ENCODE assay signal across 19 mouse cellular contexts in genomic region chr1:41131410-41131809, GRCm38 (mm10).
A peak's percentile ranks its signal among the peaks of the same experiment; 100 is the strongest.
DNase-seq lines count a peak whose midpoint lies in the region; ATAC-seq and TF ChIP-seq lines count a peak whose summit lies in the region.
"Had no signal": no experiment of that assay in that cellular context is flagged by ENCODE, and none has a peak within 500 bp of the region (broad histone marks: within the 10 kb centered on the region; RNA-seq: fewer than 3 reads in every experiment).

No protein-coding gene starts in this region.

- peak; percentile 6 for DNase-seq in hindbrain, embryonic 11.5 days (ENCODE audit: low spot score)
- no peak for DNase-seq in hindbrain, embryonic 10.5 days (ENCODE audit: low spot score)
- peak; percentile 5 for DNase-seq in retina, embryonic 14.5 days (ENCODE audit: low spot score)
- DNase-seq in retina, postnatal 1 day = no peak
- DNase-seq in gastrocnemius, postnatal 25 days = no peak
- no peak for DNase-seq in gastrocnemius, adult 2 months
- DNase-seq: adrenal gland, adult 8-10 months; B cell, adult 2 months; cerebellum, adult 11 months; forebrain, postnatal 0 days; heart, postnatal 14 days; kidney, adult 9 months; liver, postnatal 0 days; lung, postnatal 14 days had no signal

- no peaks in the 10 kb centered on the region for H3K36me3 ChIP-seq in hindbrain, embryonic 11.5 days (ENCODE audit: control insufficient read depth, insufficient read depth, low read length)
- H3K36me3 ChIP-seq in hindbrain, embryonic 10.5 days = no peaks in the 10 kb centered on the region
- no peaks in the 10 kb centered on the region for H3K36me3 ChIP-seq in limb, embryonic 12.5 days
- H3K36me3 ChIP-seq: embryonic facial prominence, embryonic 12.5 days; G1E; limb, embryonic 15.5 days had no signal

- no peak for TF ChIP-seq CTCF in gastrocnemius, adult 2 months (IDR thresholded peaks at IDR 0.05)

- 5% methylated on average over 9 of the region's 9 CpGs for WGBS in hindbrain, embryonic 11.5 days
- WGBS in hindbrain, embryonic 10.5 days = 4% methylated on average over 9 of the region's 9 CpGs
- WGBS in limb, embryonic 12.5 days = 4% methylated on average over 9 of the region's 9 CpGs

- no peaks in the 10 kb centered on the region for H3K4me1 ChIP-seq in hindbrain, embryonic 11.5 days (replicated peaks; ENCODE audit: control insufficient read depth, insufficient read depth, low read length)
- peaks cover 22% of the 10 kb centered on the region; the same call in 1 of the 2 replicates for H3K4me1 ChIP-seq in hindbrain, embryonic 10.5 days (replicated peaks)
- peaks cover 14% of the 10 kb centered on the region; the same call in 1 of the 2 replicates for H3K4me1 ChIP-seq in limb, embryonic 12.5 days (replicated peaks)
- H3K4me1 ChIP-seq: megakaryocyte, embryonic 14.5 days had no signal

- no peak overlapping the region for H3K4me3 ChIP-seq in hindbrain, embryonic 11.5 days (ENCODE audit: low read depth, low read length)
- no peak overlapping the region for H3K4me3 ChIP-seq in hindbrain, embryonic 10.5 days
- no peak overlapping the region for H3K4me3 ChIP-seq in limb, embryonic 12.5 days (replicated peaks)
- H3K4me3 ChIP-seq in gastrocnemius, adult 2 months = no peak overlapping the region
- H3K4me3 ChIP-seq: embryonic facial prominence, embryonic 12.5 days; limb, embryonic 15.5 days; megakaryocyte, embryonic 14.5 days had no signal

- intact Hi-C loops in gastrocnemius, adult 2 months (cut with DNase I) = no loop called here

- H3K27me3 ChIP-seq in hindbrain, embryonic 11.5 days (ENCODE audit: control insufficient read depth, insufficient read depth, low read length) = no peaks in the 10 kb centered on the region
- peaks cover 10% of the 10 kb centered on the region; the same call in 1 of the 2 replicates for H3K27me3 ChIP-seq in hindbrain, embryonic 10.5 days (ENCODE audit: insufficient read depth, poor library complexity, severe bottlenecking)
- peaks cover 23% of the 10 kb centered on the region for H3K27me3 ChIP-seq in limb, embryonic 12.5 days
- H3K27me3 ChIP-seq: limb, embryonic 15.5 days; megakaryocyte, embryonic 14.5 days had no signal

- no peak for ATAC-seq in hindbrain, embryonic 11.5 days (ENCODE audit: low FRiP score)
- ATAC-seq in limb, embryonic 12.5 days (ENCODE audit: insufficient number of reproducible peaks, insufficient read depth, low FRiP score, low TSS enrichment, low read depth) = no peak
- ATAC-seq: forebrain, postnatal 0 days; liver, postnatal 0 days had no signal

- H3K4me2 ChIP-seq in hindbrain, embryonic 11.5 days (replicated peaks; ENCODE audit: low read depth, low read length) = no peak overlapping the region
- peak overlapping the region; percentile 21; the same call in 1 of the 2 replicates for H3K4me2 ChIP-seq in limb, embryonic 12.5 days
- H3K4me2 ChIP-seq: embryonic facial prominence, embryonic 12.5 days; limb, embryonic 15.5 days had no signal

- no peaks in the 10 kb centered on the region for H3K9me3 ChIP-seq in hindbrain, embryonic 11.5 days (ENCODE audit: control insufficient read depth, low read length)
- no peaks in the 10 kb centered on the region for H3K9me3 ChIP-seq in hindbrain, embryonic 10.5 days
- no peaks in the 10 kb centered on the region for H3K9me3 ChIP-seq in limb, embryonic 12.5 days
- H3K9me3 ChIP-seq: embryonic facial prominence, embryonic 12.5 days; limb, embryonic 15.5 days had no signal

- H3K9ac ChIP-seq in hindbrain, embryonic 11.5 days (ENCODE audit: low read depth, low read length) = no peak overlapping the region
- no peak overlapping the region for H3K9ac ChIP-seq in limb, embryonic 12.5 days (replicated peaks)
- H3K9ac ChIP-seq: embryonic facial prominence, embryonic 12.5 days; forebrain, postnatal 0 days; limb, embryonic 15.5 days; liver, postnatal 0 days had no signal

- no peak overlapping the region for H3K27ac ChIP-seq in hindbrain, embryonic 11.5 days (ENCODE audit: low read depth, low read length)
- H3K27ac ChIP-seq in hindbrain, embryonic 10.5 days = no peak overlapping the region
- no peak overlapping the region for H3K27ac ChIP-seq in limb, embryonic 12.5 days
- H3K27ac ChIP-seq in gastrocnemius, adult 2 months = no peak overlapping the region
- H3K27ac ChIP-seq: embryonic facial prominence, embryonic 12.5 days; limb, embryonic 15.5 days had no signal

Comparison
In these comparisons a context has a peak if more than half of its experiments do, and no peak if none do; other contexts are left out.
1. DNase-seq: peak in hindbrain, embryonic 11.5 days (single experiment) and retina, embryonic 14.5 days (single experiment); none in hindbrain, embryonic 10.5 days (single experiment), retina, postnatal 1 day (single experiment), gastrocnemius, postnatal 25 days (single experiment) and gastrocnemius, adult 2 months (single experiment).